Mouse (Mus musculus): ENCODE data around the gene Nol4l. TPM values are rescaled to one million over a fixed set of nuclear protein-coding genes. Genes with fewer than 3 reads are reported as not detected.

Nol4l gene
- polyA plus RNA-seq, 1 experiment = 47.5 TPM

DNA sequence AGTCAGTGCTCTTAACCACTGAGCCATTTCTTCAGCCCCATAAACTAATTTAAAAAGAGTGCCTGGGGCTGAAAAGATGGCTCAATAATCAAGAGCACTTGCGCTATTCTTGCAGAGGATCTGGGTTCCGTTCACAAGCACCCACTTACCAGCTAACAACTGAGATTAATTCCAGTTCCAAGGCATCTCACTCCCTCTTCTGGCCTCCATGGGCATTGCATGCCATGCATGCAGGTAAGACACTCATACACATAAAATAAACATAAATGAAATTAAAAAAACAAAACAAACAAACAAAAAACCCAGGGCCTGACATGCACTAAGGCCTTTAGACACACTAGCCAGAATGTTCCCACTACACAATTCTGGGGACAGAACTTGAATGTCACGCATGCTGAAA lies 34.6 kb upstream of the Nol4l start:
- H3K27me3 ChIP-seq (ENCODE audit: control insufficient read depth, insufficient read depth, low read length) = peaks cover 4% of the 10 kb centered on the region
- H3K27ac ChIP-seq (ENCODE audit: insufficient read depth, low read depth, low read length) = no peak overlapping the region
- no peaks in the 10 kb centered on the region for H3K36me3 ChIP-seq (ENCODE audit: control insufficient read depth, insufficient read depth, low read length)
- no peak overlapping the region for H3K4me3 ChIP-seq (ENCODE audit: low read depth, low read length)
- TF ChIP-seq CTCF (IDR thresholded peaks at IDR 0.05; ENCODE audit: extremely low read depth, insufficient read length, insufficient replicate concordance, low read depth, low read length) (no peak), POLR2A (IDR thresholded peaks at IDR 0.05; ENCODE audit: low read depth, low read length) (no peak)
- 95% methylated on average over 3 of the region's 3 CpGs for WGBS
- H3K4me1 ChIP-seq (ENCODE audit: control insufficient read depth, insufficient read depth, insufficient read length, low read length) = peaks cover 4% of the 10 kb centered on the region; the same call in 1 of the 2 replicates

DNA sequence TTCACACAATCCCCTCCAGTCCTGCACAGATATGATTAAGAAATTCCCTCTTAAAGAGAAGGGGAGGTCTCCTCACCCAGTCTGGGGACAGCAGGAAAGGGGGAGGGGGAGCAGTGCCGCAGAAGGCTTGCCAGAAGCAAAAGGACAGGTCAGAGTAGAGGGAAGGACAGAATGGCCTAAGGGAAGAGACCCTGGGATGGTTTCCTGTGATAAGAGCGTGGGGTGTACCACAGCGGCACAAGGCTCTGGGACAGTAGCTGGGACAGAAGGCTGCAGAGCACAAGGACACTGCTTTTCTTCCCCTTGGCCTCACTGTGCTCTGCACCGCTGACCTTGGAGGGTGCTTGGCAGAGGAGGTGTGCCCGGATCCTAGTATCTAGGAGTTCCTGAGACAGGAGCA lies 31.8 kb upstream of the Nol4l start:
- 35% methylated on average over 5 of the region's 5 CpGs for WGBS
- Histone ChIP-seq H3K4me1 (ENCODE audit: control insufficient read depth, insufficient read depth, insufficient read length, low read length) (peaks cover 4% of the 10 kb centered on the region; the same call in 1 of the 2 replicates), H3K4me3 (ENCODE audit: low read depth, low read length) (no peak overlapping the region), H3K27me3 (ENCODE audit: control insufficient read depth, insufficient read depth, low read length) (peaks cover 4% of the 10 kb centered on the region), H3K36me3 (ENCODE audit: control insufficient read depth, insufficient read depth, low read length) (no peaks in the 10 kb centered on the region), H3K27ac (ENCODE audit: insufficient read depth, low read depth, low read length) (no peak overlapping the region)
- TF ChIP-seq POLR2A (IDR thresholded peaks at IDR 0.05; ENCODE audit: low read depth, low read length) = no peak
- no peak for TF ChIP-seq CTCF (IDR thresholded peaks at IDR 0.05; ENCODE audit: extremely low read depth, insufficient read length, insufficient replicate concordance, low read depth, low read length)

DNA sequence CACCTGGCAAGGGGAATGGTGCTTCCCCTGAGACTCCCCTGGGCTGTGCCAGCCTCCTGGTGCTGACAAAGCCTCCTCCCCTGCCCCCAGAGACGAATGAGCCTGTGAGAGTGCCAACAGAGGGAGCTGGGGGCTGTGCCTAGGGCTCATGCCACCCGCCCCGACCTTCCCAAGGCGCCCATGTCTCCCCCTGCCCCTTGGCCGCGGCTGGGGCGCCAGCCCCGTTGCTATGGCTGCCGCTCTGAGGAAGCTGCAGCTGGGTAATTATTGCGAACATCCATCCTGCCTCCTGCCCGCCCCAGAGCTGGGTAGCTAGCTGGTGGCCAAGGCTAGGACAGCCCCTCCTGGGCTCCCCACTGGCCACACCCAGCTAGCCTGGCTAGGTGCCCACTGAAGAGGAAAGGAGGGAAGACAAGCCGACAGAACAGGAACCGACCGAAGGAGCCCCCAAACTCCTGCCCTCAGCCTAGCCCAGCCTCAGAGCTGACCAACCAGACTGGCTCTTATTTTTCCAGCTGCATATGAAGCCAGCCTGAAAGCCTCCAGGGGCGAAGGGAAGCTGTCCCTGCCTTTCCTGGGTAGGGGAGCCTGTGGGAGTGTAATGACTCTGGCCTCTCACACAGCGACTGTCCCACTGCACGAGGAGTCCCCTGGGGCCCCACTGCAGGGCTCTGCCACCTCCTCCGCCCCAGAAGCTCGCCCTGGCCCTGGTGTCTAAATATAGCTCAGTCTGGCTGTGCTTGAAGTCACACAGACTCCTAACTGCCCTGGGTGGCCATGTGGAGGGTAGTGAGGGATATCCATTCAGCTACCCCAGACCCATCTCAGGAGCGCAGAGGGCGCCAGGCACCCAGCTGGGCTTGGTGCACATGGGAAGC lies 31.1 kb upstream of the Nol4l start:
- 14% methylated on average over 21 of the region's 21 CpGs for WGBS
- Histone ChIP-seq H3K36me3 (ENCODE audit: control insufficient read depth, insufficient read depth, low read length) (no peaks in the 10 kb centered on the region), H3K27ac (ENCODE audit: insufficient read depth, low read depth, low read length) (no peak overlapping the region), H3K27me3 (ENCODE audit: control insufficient read depth, insufficient read depth, low read length) (peaks cover 4% of the 10 kb centered on the region), H3K4me1 (ENCODE audit: control insufficient read depth, insufficient read depth, insufficient read length, low read length) (peaks cover 4% of the 10 kb centered on the region; the same call in 1 of the 2 replicates), H3K4me3 (ENCODE audit: low read depth, low read length) (no peak overlapping the region)
- TF ChIP-seq CTCF (IDR thresholded peaks at IDR 0.05; ENCODE audit: extremely low read depth, insufficient read length, insufficient replicate concordance, low read depth, low read length) = no peak
- no peak for TF ChIP-seq POLR2A (IDR thresholded peaks at IDR 0.05; ENCODE audit: low read depth, low read length)

DNA sequence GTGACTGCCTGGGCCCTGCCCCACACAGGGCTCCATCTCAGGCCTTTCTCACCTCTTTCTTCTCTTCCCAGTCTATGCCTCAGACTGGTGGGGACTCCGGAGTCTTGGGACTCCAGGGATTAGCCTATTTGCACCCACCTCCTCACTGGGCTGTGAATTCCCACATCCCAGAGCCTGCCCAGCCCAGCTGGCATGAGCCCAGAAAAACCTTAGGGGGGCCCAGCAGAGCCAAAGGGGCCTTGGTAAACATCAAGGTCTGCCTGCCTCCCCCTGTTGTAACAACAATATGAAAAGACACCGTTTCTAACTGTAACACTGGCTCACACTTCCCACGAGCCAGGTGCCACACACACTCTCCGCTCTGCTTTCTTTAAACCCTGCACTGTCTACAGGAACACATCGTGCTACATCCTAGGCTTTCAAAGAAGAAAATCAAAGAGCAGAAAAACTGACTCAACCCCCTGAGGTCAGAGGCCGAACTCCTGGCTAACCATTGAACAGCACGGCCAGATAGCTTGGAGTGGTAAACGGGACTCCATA lies 29.9 kb upstream of the Nol4l start:
- peaks cover 4% of the 10 kb centered on the region; the same call in 1 of the 2 replicates for H3K4me1 ChIP-seq (ENCODE audit: control insufficient read depth, insufficient read depth, insufficient read length, low read length)
- H3K4me3 ChIP-seq (ENCODE audit: low read depth, low read length) = no peak overlapping the region
- TF ChIP-seq CTCF (IDR thresholded peaks at IDR 0.05; ENCODE audit: extremely low read depth, insufficient read length, insufficient replicate concordance, low read depth, low read length) (no peak), POLR2A (IDR thresholded peaks at IDR 0.05; ENCODE audit: low read depth, low read length) (no peak)
- no peak overlapping the region for H3K27ac ChIP-seq (ENCODE audit: insufficient read depth, low read depth, low read length)
- H3K27me3 ChIP-seq (ENCODE audit: control insufficient read depth, insufficient read depth, low read length) = peaks cover 4% of the 10 kb centered on the region
- 75% methylated on average over 8 of the region's 8 CpGs for WGBS
- H3K36me3 ChIP-seq (ENCODE audit: control insufficient read depth, insufficient read depth, low read length) = no peaks in the 10 kb centered on the region

DNA sequence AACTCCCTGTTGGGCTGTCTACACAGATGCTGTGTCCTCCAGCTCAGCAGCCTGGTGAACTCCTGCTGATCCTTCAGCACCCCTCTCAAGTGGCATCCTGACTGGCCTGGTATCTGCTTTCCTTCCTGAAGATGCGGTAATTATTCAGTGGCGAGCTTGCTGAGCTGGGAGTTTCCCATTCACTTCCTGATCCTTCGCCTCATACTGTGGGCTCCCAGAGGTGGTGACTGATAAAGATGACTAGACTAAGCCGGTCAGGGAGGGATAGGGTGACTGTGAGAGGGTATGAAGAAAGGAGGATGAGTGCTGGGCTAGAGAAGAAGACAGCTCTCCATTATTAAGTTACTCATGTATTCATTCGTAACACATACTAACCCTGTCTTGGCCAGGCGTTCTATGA lies 28.7 kb upstream of the Nol4l start:
- H3K27me3 ChIP-seq (ENCODE audit: control insufficient read depth, insufficient read depth, low read length) = peaks cover 4% of the 10 kb centered on the region
- no peaks in the 10 kb centered on the region for H3K36me3 ChIP-seq (ENCODE audit: control insufficient read depth, insufficient read depth, low read length)
- H3K27ac ChIP-seq (ENCODE audit: insufficient read depth, low read depth, low read length) = no peak overlapping the region
- H3K4me1 ChIP-seq (ENCODE audit: control insufficient read depth, insufficient read depth, insufficient read length, low read length) = peaks cover 4% of the 10 kb centered on the region; the same call in 1 of the 2 replicates
- TF ChIP-seq POLR2A (IDR thresholded peaks at IDR 0.05; ENCODE audit: low read depth, low read length) = no peak
- TF ChIP-seq CTCF (IDR thresholded peaks at IDR 0.05; ENCODE audit: extremely low read depth, insufficient read length, insufficient replicate concordance, low read depth, low read length) = no peak
- 64% methylated on average over 6 of the region's 6 CpGs for WGBS
- H3K4me3 ChIP-seq (ENCODE audit: low read depth, low read length) = no peak overlapping the region

DNA sequence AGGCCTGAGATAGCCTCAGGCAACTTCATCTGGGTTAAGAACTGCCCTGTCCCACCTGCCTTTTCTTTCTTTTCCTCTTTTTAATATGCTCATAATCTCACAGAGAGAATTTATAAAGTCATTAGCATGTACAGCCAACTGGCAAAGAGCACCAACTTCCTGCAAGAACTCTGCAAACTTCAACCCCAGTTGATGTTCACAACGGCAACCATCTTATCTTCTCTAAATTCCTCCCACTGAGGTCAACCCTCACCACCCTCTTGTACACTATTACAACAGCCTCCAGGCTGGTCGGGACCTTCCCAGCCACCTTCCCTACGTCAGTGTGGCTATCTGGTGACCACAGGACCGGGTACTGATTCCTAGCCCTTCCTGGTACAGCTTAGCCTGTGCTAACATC lies 27.5 kb upstream of the Nol4l start:
- TF ChIP-seq POLR2A (IDR thresholded peaks at IDR 0.05; ENCODE audit: low read depth, low read length) (no peak), CTCF (IDR thresholded peaks at IDR 0.05; ENCODE audit: extremely low read depth, insufficient read length, insufficient replicate concordance, low read depth, low read length) (no peak)
- Histone ChIP-seq H3K27me3 (ENCODE audit: control insufficient read depth, insufficient read depth, low read length) (peaks cover 4% of the 10 kb centered on the region), H3K36me3 (ENCODE audit: control insufficient read depth, insufficient read depth, low read length) (no peaks in the 10 kb centered on the region), H3K4me1 (ENCODE audit: control insufficient read depth, insufficient read depth, insufficient read length, low read length) (peaks cover 4% of the 10 kb centered on the region; the same call in 1 of the 2 replicates), H3K27ac (ENCODE audit: insufficient read depth, low read depth, low read length) (no peak overlapping the region), H3K4me3 (ENCODE audit: low read depth, low read length) (no peak overlapping the region)
- WGBS = 52% methylated on average over 4 of the region's 4 CpGs

DNA sequence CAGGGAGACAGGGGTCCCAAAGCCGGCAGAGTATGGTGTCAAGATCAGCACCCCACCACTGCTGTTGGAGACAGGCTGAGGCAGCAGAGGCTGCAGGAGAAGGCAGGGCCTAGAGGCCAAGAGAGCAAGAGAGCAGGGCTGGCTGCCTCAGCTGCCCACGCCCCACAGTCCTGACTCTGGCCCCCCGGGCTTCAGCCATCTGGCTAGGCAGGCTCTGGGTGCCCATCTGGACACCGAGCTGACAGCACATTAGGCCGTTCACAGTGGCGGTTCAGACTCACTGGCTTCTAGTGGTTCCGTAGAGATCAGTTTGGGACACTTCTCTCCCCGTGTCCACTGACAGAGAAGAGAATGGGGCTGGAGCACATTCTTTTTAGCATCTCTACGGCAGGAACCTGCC lies 26.4 kb upstream of the Nol4l start:
- Histone ChIP-seq H3K4me3 (ENCODE audit: low read depth, low read length) (no peak overlapping the region), H3K27ac (ENCODE audit: insufficient read depth, low read depth, low read length) (no peak overlapping the region), H3K36me3 (ENCODE audit: control insufficient read depth, insufficient read depth, low read length) (no peaks in the 10 kb centered on the region), H3K27me3 (ENCODE audit: control insufficient read depth, insufficient read depth, low read length) (peaks cover 4% of the 10 kb centered on the region), H3K4me1 (ENCODE audit: control insufficient read depth, insufficient read depth, insufficient read length, low read length) (peaks cover 3% of the 10 kb centered on the region; the same call in 1 of the 2 replicates)
- 79% methylated on average over 9 of the region's 9 CpGs for WGBS
- TF ChIP-seq POLR2A (IDR thresholded peaks at IDR 0.05; ENCODE audit: low read depth, low read length) = no peak

Data from small intestine, adult 2 months (tissue).